Mouse (Mus musculus): ENCODE results near the gene Itgal. TPM values are rescaled to one million over a fixed set of nuclear protein-coding genes. Genes with fewer than 3 reads are reported as not detected.
A peak's percentile ranks its signal among the peaks of the same experiment; 100 is the strongest.

Gene Itgal
- polyA plus RNA-seq, 1 experiment from 2014 or later = 0.52 TPM

GRCm38 (mm10) chr7:127343351-127344019 is 47.4 kb downstream of the Itgal start:
- no peaks in the 10 kb centered on the region for H3K9me3 ChIP-seq
- H3K27ac ChIP-seq = no peak overlapping the region
- H3K4me2 ChIP-seq = no peak overlapping the region
- WGBS = 94% methylated on average over 38 of the region's 38 CpGs
- peaks cover 21% of the 10 kb centered on the region for H3K4me1 ChIP-seq
- H3K4me3 ChIP-seq = peak overlapping the region; percentile 94; the same call in 1 of the 2 replicates
- H3K9ac ChIP-seq = no peak overlapping the region; the same call in 1 of the 2 replicates
- H3K27me3 ChIP-seq = no peaks in the 10 kb centered on the region
- no peak for ATAC-seq (ENCODE audit: insufficient number of reproducible peaks, insufficient read depth, low FRiP score, low TSS enrichment, low read depth)
- peaks cover 30% of the 10 kb centered on the region for H3K36me3 ChIP-seq

GRCm38 (mm10) chr7:127344371-127344770 is 48.3 kb downstream of the Itgal start:
- Histone ChIP-seq H3K4me2 (peak overlapping the region; percentile 79), H3K4me1 (peaks cover 21% of the 10 kb centered on the region), H3K9me3 (no peaks in the 10 kb centered on the region), H3K4me3 (peak overlapping the region; percentile 94), H3K36me3 (peaks cover 30% of the 10 kb centered on the region), H3K27ac (no peak overlapping the region), H3K27me3 (no peaks in the 10 kb centered on the region), H3K9ac (peak overlapping the region; percentile 95)
- 87% methylated on average over 8 of the region's 8 CpGs for WGBS
- no peak for ATAC-seq (ENCODE audit: insufficient number of reproducible peaks, insufficient read depth, low FRiP score, low TSS enrichment, low read depth)

- no peak for ATAC-seq (ENCODE audit: insufficient number of reproducible peaks, insufficient read depth, low FRiP score, low TSS enrichment, low read depth)
- peak overlapping the region; percentile 90 for H3K27ac ChIP-seq
- peaks cover 22% of the 10 kb centered on the region for H3K4me1 ChIP-seq
- H3K4me2 ChIP-seq = peak overlapping the region; percentile 79
- peak overlapping the region; percentile 94 for H3K4me3 ChIP-seq
- H3K9ac ChIP-seq = peak overlapping the region; percentile 95
- H3K27me3 ChIP-seq = no peaks in the 10 kb centered on the region
- peaks cover 30% of the 10 kb centered on the region for H3K36me3 ChIP-seq
- under 1% methylated on average over 42 of the region's 42 CpGs for WGBS
- H3K9me3 ChIP-seq = no peaks in the 10 kb centered on the region
Observed at GRCm38 (mm10) chr7:127345092-127345491, 49.0 kb downstream of the Itgal start.

DNA sequence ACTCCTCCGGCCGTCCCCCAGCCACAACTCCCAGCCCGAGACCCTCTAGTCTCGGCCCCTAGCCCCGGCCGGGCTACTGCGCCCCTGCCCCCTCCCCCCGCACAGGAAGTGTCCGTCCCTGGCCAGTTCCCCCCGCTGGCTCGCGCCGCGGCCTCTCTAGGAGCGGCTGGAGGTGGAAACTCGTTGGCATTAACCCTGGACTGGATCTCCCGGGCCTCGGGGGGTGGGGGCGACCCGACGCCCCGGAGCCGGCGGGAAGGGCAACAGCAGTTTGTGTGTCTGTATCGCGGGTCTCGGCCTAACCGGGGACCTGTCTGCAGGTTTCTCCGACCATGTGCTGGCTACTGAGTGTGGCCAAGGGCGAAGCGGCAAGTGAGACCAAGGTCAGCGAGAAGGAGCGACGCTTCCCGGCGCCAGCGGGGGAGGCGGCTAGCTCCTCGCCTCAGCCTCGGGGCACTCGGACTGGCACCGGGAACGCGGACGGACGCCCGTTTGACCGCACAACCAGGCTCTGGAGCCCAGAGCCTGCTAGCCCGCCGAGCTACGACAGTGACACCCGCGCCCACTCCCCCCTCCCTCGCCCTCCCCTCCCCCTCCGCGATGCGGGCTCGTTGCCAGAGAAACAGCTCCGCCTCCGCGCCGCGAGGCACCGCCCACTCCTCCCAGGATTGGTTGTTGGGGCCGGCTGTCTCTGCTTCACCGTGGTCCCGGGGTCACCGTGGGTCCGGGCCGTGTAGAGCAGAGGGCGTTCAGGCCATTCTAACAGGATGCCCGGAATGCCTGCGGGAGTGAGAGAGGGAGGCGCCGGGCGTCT is 49.7 kb downstream of the Itgal start, which contains the start of gene Zfp768:
Gene Zfp768, minus strand, starts transcription at position 78 of the 814 bp plus-strand sequence.
- no peaks in the 10 kb centered on the region for H3K27me3 ChIP-seq
- peaks cover 25% of the 10 kb centered on the region for H3K4me1 ChIP-seq
- under 1% methylated on average over 69 of the region's 76 CpGs for WGBS
- peak within 1 kb of the TSS; percentile 79 for H3K4me2 ChIP-seq
- peak; percentile 85 for ATAC-seq (ENCODE audit: insufficient number of reproducible peaks, insufficient read depth, low FRiP score, low TSS enrichment, low read depth)
- H3K36me3 ChIP-seq = peaks cover 30% of the 10 kb centered on the region
- peak within 1 kb of the TSS; percentile 95 for H3K9ac ChIP-seq
- peak within 1 kb of the TSS; percentile 94 for H3K4me3 ChIP-seq
- no peaks in the 10 kb centered on the region for H3K9me3 ChIP-seq
- peak within 1 kb of the TSS; percentile 90 for H3K27ac ChIP-seq

DNA sequence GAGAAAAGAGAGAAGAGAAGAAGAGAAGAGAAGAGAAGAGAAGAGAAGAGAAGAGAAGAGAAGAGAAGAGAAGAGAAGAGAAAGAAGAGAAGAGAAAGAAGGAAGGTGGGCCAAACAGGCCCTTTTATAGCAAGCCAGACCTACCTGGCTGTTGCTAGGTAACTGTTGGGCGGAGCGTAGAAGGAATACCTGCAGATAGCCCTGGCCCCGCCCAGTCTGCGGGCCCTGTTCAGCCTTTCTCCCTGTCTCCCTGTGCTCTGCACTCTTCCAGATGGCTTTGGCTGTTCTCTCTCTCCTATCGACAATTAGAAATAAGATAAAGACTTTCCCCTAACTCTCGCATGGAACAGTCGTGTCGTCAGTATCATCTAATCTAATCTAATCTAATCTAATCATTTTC is 50.6 kb downstream of the Itgal start:
- ATAC-seq (ENCODE audit: insufficient number of reproducible peaks, insufficient read depth, low FRiP score, low TSS enrichment, low read depth) = no peak
- no peaks in the 10 kb centered on the region for H3K9me3 ChIP-seq
- H3K4me3 ChIP-seq = peak overlapping the region; percentile 94
- 16% methylated on average over 8 of the region's 8 CpGs for WGBS
- H3K4me1 ChIP-seq = peaks cover 25% of the 10 kb centered on the region
- no peak overlapping the region for H3K9ac ChIP-seq
- H3K4me2 ChIP-seq = peak overlapping the region; percentile 79
- H3K27me3 ChIP-seq = no peaks in the 10 kb centered on the region
- peak overlapping the region; percentile 90; the same call in 1 of the 2 replicates for H3K27ac ChIP-seq
- H3K36me3 ChIP-seq = peaks cover 22% of the 10 kb centered on the region

GRCm38 (mm10) chr7:127351230-127352004 is 55.4 kb downstream of the Itgal start:
- Histone ChIP-seq H3K27ac (no peak overlapping the region), H3K9me3 (no peaks in the 10 kb centered on the region), H3K4me3 (no peak overlapping the region), H3K27me3 (no peaks in the 10 kb centered on the region), H3K4me1 (peaks cover 10% of the 10 kb centered on the region), H3K36me3 (no peaks in the 10 kb centered on the region), H3K9ac (no peak overlapping the region), H3K4me2 (no peak overlapping the region)
- ATAC-seq (ENCODE audit: insufficient number of reproducible peaks, insufficient read depth, low FRiP score, low TSS enrichment, low read depth) = no peak
- 78% methylated on average over 5 of the region's 5 CpGs for WGBS

- no peak for ATAC-seq (ENCODE audit: insufficient number of reproducible peaks, insufficient read depth, low FRiP score, low TSS enrichment, low read depth)
- H3K27me3 ChIP-seq = peaks cover 12% of the 10 kb centered on the region
- 66% methylated on average over 3 of the region's 3 CpGs for WGBS
Observed at GRCm38 (mm10) chr7:127355796-127356195, 59.7 kb downstream of the Itgal start.

DNA sequence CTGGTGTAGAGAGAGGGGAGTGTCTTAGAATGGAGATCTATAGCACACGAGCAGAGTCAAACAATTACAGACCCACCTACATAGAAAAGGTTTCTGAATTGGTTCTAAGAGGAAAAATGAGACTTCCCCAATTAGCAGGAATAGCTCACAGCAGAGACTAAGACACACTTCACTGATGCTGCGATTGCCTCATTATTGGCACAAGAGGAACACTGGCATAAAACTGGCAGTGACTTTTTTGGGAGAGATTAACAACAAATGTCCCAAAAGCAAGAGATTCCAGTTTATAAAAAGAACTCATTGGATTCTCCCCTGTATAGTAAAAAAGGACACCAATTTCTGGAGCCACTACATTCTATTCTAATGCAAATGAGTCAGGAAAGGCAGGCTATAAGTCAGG is 61.8 kb downstream of the Itgal start:
- Histone ChIP-seq H3K9ac (no peak overlapping the region), H3K36me3 (no peaks in the 10 kb centered on the region), H3K4me2 (no peak overlapping the region), H3K27ac (no peak overlapping the region), H3K4me1 (no peaks in the 10 kb centered on the region), H3K4me3 (no peak overlapping the region), H3K9me3 (no peaks in the 10 kb centered on the region), H3K27me3 (peaks cover 22% of the 10 kb centered on the region)
- WGBS = 64% methylated on average over 2 of the region's 2 CpGs
- no peak for ATAC-seq (ENCODE audit: insufficient number of reproducible peaks, insufficient read depth, low FRiP score, low TSS enrichment, low read depth)

More at GRCm38 (mm10) chr7:127355796-127356195, 59.7 kb downstream of the Itgal start:
- Histone ChIP-seq H3K9ac (no peak overlapping the region), H3K27ac (no peak overlapping the region), H3K4me2 (no peak overlapping the region), H3K36me3 (no peaks in the 10 kb centered on the region), H3K4me3 (no peak overlapping the region), H3K9me3 (no peaks in the 10 kb centered on the region), H3K4me1 (no peaks in the 10 kb centered on the region)

- 65% methylated on average over 4 of the region's 4 CpGs for WGBS
- no peaks in the 10 kb centered on the region for H3K9me3 ChIP-seq
- H3K4me3 ChIP-seq = no peak overlapping the region
- H3K36me3 ChIP-seq = no peaks in the 10 kb centered on the region
- peaks cover 25% of the 10 kb centered on the region for H3K27me3 ChIP-seq
- no peak overlapping the region for H3K9ac ChIP-seq
- no peak for ATAC-seq (ENCODE audit: insufficient number of reproducible peaks, insufficient read depth, low FRiP score, low TSS enrichment, low read depth)
- no peak overlapping the region for H3K27ac ChIP-seq
- no peak overlapping the region for H3K4me2 ChIP-seq
- H3K4me1 ChIP-seq = peaks cover 3% of the 10 kb centered on the region
Observed at GRCm38 (mm10) chr7:127358472-127358871, 62.4 kb downstream of the Itgal start.

- Histone ChIP-seq H3K9me3 (no peaks in the 10 kb centered on the region), H3K27me3 (peaks cover 41% of the 10 kb centered on the region), H3K9ac (no peak overlapping the region), H3K4me3 (no peak overlapping the region), H3K4me1 (peaks cover 11% of the 10 kb centered on the region), H3K27ac (no peak overlapping the region), H3K4me2 (no peak overlapping the region), H3K36me3 (no peaks in the 10 kb centered on the region)
- no peak for ATAC-seq (ENCODE audit: insufficient number of reproducible peaks, insufficient read depth, low FRiP score, low TSS enrichment, low read depth)
- 72% methylated on average over 4 of the region's 4 CpGs for WGBS
Observed at GRCm38 (mm10) chr7:127360265-127360664, 64.2 kb downstream of the Itgal start.

DNA sequence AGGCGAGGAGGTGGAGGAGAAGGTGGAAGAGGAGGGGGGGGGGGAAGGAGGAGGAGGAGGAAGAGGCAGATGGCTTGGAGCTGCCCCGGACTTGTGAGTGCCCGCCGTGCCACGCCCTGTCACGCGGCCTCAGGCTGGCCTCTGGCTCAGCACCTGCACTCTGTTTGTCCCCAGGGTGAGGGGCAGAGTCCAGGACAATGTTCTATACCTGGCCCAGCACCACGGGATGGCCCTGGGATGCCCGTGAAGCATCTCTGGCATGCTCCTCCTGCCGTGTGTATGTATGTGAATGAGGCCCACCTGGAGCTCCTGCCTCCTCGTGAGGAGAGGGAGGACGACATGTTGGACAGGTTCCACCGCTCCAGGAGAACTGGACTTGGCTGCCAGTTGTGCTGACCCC is 65.4 kb downstream of the Itgal start:
- WGBS = 46% methylated on average over 13 of the region's 13 CpGs
- Histone ChIP-seq H3K27ac (no peak overlapping the region), H3K27me3 (peaks cover 42% of the 10 kb centered on the region), H3K9ac (no peak overlapping the region), H3K4me1 (peaks cover 11% of the 10 kb centered on the region), H3K36me3 (no peaks in the 10 kb centered on the region), H3K9me3 (no peaks in the 10 kb centered on the region), H3K4me3 (no peak overlapping the region), H3K4me2 (no peak overlapping the region)
- ATAC-seq (ENCODE audit: insufficient number of reproducible peaks, insufficient read depth, low FRiP score, low TSS enrichment, low read depth) = no peak
